Mouse (Mus musculus) retina, embryonic 14.5 days (tissue): ENCODE results near the gene Macrod2.

Experiments
- DNase-seq: peaks from one replicate; pipeline ENCODE4 v3.0.0-alpha.2; 2015; ENCODE audit warnings: low spot score

Macrod2 gene

DNA sequence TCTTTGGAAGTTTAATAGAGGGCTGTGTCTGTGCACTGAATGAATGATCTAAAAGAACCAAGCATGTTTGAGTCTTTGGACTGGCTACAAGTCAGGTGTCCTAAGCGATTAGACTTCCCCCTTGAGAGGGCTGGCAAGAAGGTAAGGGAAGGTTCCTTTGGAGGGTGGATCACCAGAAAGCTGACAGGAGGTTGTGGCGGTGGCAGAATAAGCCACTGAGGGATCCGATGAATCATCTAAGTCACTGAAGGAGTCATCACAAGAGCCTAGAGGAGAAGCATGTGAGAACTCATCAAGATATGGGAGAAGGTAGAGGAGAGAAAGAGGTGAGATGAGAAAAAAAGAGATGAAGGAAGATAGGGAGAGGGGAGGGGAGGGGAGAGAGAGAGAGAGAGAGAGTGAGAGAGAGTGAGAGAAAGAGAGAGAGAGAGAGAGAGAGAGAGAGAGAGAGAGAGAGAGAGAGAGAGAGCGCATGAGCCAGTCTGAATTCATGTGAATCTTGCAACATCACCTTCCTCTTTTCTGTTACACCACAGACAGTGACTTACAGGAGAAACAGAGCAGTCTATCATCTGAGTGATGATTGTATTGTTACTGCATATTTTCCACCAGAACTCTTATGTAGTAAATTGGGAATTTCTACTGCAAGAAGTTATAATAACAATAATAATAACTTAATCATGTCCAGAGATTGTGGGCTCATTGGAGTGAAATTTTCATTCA is 398.9 kb downstream of the Macrod2 start:
- DNase-seq: no peak

DNA sequence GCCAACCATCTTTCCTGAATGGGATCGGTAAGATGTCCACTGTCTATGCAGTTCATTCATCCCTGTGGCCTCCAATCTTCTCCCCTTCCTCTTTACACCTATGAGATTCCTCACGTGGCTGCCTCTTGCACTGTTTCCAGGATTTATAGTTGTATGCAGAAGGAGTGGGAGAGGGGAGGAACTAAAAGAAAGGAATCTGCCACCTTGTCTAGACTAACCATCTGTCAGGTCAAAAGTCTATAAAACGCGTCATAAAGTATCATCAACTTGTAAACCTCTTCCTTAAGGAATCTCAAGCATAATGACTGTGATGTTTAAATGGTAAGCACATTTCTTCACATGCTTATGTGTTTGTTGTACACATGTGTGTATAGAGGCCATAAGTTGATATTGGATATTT is 416.6 kb downstream of the Macrod2 start:
- DNase-seq: no peak

DNA sequence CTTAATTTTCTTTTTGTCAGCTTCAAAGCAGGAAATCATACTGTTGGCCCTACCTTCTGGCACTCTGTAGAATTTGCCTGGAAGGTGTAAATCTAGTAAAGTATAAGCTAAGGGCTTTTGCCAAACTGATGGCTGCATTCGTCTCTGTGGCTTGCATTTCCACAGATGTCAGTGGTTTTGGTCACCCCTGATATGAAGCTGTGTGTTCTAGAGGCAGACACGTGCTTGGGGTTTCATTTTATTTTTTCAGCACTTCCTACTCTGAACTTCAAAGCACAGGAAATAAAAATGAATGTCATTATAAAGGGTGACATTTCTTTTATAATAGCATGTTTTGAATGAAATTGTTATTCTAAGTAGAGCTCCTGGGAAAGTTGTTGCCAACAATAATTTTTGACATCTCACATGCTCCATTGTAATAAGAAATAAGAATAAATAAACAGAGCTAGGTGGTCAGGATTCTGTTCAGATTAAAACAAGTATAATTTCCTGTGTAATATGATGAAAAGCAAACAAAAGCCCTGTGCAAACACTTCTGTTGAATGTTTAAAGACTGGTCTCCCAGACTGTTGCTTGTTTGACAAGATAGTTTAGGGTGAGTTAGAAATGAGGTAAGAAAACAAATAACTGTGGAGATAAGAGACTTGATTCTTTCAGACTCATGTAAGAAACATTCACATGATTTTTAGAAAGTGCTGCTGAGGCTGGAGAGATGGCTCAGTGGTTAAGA is 424.4 kb downstream of the Macrod2 start:
- no peak for DNase-seq

DNA sequence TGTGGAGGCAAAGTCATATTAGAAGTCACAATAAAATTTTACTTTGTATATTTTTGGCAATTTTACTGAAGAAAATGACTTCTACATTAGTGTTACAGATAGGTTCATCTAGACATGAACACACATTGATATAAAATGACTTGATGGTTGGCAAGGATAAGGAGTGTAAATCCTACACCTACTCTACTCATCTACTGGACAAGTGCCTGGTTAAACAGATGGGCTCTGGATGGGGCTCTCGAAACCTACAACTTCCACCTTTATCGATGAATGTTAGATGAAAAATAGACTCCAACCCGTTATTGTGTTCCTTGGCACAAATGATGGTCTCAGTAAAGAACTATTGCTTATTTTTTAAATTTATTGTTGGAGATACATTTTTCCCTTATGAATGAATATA is 427.3 kb downstream of the Macrod2 start:
- DNase-seq: no peak

DNA sequence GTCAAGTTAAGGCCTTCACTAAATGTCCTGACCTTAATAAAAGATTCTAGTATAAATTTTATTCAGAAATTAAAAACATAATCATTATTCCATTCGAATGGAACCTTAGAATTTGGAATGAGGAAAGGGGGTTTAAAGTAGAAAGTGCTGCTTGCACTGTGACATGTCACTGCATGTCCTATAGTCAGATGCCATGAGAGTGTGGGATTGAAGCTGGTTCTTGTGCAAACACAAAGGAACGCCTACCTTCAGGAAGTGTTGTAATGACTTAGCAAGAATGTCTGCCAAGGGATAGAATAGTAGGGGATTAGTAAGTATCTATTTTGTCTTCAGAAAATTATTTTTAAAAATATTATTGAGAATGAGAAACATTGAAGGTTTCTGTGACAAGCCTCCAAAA is 431.1 kb downstream of the Macrod2 start:
- no peak for DNase-seq

DNA sequence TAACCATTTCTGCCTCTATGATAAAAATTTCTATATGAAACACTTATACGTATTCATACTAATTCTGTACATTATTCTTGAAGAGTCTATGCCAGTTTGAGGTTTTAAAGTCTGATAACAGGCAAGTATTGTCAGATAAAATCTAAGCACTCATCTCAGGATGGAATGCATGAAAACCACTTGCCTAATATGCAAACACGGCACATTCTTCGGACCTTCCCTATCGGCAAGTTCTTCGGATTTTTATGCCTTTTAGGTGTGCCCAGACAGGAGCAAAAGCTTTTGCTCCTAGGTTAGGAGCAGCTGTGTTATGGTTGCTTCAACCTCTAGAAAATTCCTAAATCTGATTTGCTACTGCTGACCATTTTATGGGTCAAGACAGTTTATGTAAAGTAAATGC is 433.8 kb downstream of the Macrod2 start:
- DNase-seq: no peak

DNA sequence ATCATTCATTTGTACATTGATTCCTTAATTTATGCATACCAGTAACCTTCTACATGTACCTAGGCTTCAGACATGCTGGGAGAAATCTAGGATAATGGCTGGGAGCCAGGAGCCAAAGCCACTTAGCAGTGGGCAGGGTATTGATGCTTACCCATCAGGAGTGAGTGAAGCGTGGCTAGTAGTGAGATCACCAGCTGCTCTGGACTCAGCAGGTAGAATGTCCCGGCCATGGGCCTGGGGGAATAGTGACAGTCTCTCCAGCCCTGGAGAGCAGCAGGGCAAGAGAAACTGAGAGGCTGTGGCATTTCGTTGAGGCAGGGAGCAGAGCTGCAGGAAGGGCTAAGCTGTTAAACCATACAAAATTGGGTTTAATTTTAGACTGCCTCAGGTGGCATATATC is 435.0 kb downstream of the Macrod2 start:
- no peak for DNase-seq

DNA sequence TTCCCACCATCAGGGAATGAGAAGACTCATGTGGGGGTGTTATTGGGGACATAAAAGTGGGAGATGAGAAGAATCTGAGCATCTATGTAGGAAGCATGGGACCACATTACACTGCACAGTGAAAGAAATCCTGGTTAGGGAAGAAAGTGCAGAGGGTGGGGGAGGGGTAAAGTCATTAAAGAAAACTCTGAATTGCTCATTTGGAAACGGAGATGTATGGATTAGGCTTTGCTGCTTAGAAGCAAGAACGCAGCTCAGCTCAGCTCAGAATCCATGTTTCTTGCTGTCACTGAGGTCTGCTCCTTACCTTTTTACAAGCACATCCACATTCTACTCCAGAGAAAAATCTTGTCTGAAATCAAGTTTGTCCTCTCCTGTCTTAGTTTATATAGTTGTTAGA is 444.3 kb downstream of the Macrod2 start:
- DNase-seq: peak; percentile 16

DNA sequence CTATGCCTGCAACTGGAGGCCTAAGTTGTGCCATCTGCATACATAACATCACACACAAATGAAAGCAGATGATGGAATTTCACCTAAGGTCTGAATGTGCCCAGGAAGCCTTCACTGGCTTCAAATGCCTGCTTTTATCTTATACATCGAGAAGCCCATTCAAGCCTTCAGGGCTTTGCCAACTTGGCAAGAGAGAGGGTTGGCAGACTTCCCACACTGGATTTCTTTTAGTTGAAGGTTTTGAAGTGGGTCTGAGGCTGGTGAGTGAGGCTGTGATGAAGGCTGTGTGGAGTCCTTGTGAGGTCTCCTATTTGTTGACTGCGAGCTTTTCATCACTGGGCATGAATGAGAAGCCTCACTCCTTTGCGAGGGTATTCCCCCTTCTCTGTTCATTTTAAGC is 444.8 kb downstream of the Macrod2 start:
- no peak for DNase-seq

DNA sequence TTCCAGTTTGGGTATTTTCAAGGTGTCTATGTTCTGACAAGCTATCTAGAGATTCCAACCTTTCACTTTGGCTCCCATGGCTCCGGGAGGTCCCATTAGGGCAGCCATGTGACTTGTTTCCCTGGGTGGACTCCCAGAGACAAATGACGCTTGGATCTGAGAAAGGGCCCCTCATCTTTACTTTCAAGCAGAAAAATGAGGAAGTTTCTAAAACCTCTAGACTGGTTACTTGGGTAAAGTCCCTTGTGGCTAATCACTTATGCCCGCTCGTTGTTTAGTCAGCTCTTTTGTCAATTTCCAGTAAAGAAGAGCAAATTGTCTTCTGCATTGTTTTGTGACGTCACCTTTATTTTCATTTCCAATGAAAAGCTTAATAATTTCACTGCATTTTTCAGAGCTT is 448.9 kb downstream of the Macrod2 start:
- DNase-seq: no peak

DNA sequence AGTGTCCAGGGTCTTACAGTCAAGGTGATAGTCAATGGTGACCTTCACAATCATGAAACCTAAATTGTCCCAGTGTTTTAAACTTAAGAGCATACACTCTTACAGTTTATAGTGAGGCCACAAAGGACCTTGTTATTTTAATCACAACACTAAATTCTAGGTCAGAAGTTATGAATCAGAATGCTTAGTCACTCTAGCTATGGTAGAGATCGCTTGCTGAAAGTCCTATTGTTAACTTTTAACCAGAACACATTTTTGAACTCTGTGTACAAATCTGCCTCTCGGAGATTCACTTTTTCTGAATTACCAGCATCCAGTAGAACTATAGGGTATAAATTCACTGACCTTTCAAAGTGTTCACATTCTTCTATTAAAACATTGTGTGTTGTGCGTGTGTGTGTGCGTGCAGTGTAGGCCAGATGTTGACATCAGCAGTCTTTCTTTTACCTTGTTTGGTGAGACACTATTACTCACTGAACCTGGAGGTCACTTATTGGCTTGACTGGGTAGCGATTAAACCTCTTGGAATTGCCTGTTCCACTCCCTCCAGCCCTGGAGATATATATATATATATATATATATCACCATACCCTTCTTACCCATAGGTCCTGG is 452.8 kb downstream of the Macrod2 start:
- DNase-seq: no peak

DNA sequence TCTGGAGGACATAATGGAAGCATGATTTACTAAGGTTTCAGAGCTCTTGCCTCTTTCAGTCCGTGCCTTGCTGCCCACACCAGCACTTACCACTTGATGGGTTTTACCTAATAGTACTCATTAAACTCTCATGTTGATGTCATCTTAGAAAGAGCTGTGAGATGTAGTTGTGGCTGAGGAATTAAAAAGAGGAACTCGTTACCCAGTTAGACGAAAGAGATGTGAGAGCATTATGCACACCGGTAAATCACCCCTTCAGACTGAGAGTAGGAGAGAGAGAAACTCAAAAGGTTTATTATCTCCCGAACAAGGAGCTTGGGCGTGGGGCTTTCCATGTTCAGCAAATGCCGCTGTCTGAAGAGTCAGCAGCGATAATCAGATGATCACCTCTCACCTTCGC is 458.4 kb downstream of the Macrod2 start:
- no peak for DNase-seq

DNA sequence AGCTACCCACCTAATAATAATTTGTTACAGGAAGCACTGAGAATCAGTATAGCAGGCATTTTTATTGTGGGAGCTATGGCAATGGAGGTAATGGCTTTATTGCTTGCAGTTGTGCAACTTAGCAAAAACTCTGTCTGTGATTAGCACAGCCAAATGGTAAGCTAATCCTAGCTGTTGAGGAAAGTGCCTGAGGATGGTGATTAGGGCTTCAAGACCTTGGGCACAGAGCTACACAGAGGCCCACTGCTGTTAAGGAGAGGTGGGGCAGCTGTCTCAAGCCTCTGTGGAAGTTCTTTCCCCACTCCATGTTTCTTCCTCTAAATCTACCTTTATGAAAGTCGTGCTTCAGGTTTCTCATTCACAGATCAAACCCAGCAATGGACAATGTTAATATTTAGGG is 466.2 kb downstream of the Macrod2 start:
- DNase-seq: no peak

DNA sequence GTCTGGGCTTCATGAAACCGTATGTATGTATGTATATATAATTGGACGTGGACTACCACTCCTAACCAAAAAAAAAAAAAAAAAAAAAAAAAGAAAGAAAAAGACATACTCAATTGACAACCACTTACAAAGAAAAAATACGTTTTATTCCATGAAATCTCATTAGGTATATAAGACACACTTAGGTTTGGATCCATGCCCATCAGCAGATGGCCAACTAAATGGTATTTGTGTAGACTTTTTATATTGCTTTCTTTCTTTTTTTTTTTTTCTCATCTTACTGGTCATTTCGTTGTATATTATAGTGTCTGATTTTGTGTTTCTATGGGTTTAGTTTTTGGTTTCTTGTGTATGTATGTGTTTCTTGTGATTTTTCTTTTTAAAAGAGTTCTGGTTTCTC is 467.6 kb downstream of the Macrod2 start:
- DNase-seq: no peak

DNA sequence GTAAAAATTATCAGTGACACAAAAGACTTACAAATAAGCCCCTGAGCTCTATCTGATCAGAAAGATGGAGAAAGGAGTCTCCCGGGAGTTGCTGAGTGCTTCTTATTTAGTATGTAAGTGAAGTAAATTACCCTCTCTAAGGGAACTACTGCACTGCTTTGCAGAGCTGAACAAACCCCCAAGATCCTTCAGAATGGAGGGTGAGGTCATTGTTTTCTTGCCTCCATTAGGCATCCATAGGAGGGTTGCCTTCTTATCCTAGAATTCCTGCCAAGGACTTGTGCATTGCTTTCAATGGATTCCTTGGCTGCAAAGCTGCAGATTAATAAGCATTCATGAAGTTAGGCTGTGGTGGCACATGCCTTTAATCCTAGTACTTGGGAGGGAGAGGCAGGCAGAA is 470.5 kb downstream of the Macrod2 start:
- no peak for DNase-seq

DNA sequence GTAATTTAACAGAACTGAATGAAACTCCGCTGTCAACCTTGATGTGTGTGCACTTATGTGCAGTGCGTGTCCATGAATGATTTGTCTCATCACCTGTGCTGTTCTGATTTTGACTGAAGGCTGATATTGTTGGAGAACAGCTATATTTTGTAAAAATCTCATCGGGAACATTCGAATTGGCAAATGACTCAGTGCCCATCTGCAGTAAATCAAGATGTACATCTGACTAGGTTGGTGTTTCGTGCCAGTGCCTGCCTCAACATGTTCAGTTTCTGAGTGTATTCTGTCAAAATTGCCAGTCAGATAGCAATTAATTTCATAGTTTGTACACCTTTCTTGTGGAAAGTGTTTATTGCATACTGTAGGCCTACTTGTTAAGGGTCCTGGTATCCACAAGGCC is 472.0 kb downstream of the Macrod2 start:
- DNase-seq: no peak

DNA sequence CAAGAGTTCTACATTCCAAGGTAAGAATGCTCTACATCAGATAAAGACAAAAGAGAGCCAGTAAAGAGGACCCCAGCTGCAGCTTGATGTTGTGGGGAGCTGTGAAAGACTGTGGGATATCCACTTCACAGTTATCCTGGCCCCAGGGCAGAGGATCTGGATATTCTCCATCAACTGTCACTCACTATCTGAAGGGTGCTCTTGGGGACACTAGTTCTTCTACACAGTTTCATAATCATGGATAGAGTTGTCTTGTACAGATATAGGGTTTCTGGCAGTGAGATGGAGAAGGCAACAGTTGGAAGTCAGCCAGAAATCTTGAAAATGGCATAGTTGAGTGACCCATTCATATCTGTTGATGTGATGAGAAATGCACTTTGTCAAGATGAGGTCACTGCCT is 490.1 kb downstream of the Macrod2 start:
- DNase-seq: no peak

DNA sequence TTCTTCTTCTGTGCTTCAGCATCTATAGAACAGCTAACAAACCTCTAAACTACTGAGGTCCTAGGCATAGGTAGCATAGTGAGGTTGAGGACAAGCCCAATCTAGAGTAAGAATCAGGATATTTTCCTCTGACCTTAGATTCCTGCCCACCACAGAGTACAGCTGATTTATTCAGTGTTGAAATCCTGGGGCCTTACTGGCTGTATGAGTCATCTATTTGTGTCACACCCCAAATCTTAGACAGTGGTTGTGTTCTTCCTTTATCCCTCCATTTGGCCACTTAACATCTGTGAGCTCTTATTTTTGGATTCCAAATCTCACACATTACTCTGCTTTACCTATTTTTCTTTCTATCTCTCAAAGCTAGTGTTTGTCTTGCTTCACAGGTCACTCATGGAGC is 495.6 kb downstream of the Macrod2 start:
- no peak for DNase-seq

DNA sequence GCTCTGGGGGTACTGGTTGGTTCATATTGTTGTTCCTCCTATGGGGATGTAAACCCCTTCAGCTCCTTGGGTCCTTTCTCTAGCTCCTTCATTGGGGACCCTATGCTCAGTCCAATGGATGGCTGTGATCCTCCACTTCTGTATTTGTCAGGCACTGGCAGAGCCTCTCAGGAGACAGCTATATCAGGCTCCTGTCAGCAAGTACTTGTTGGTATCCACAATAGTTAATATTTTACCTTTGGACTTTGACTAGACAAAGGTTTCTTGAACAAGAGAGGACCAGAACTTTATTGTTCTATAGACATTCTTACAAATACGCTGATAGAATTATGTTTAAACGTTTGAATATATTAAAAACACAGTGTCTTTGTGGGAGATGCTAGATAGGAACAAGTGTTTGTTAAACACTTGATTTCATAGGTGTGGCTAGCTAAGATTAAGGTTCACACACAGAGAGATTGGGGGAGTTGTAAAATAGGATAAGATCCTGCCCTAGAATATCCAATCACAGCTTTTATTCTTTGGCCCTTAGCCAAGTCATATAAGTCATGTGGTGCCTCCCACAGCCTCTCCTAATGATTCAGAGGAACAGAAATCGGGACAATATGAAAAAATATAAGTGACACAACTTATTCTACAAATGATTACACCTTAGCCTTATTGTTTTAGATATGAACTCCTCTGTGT is 501.4 kb downstream of the Macrod2 start:
- DNase-seq: no peak

DNA sequence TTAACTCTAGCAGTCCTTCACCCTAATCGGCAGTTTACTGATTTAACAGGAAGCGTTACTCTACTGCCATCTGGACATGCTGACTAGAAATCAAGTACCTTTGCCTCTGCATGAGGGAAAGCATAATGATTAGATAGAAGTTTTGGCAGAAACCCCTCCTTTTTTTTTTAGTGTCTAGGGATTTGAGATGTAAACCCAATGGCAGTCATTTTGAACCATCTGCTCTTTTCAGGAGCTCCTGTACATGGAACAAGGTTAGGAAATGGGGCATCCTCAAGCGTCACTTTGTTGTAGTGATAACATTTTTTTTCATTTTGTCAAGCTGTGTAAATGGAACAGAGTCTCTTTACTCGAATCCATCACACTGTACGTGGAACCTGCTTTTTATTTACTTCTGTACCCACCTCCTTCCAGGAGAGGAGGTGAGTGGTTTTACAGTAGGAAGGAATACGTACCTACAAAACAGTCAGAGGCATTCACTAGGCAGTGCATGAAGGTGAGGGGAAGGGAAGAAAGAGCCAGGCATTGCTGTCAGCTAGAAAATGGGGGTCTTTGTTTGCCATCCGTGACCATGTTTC is 503.4 kb downstream of the Macrod2 start:
- no peak for DNase-seq

DNA sequence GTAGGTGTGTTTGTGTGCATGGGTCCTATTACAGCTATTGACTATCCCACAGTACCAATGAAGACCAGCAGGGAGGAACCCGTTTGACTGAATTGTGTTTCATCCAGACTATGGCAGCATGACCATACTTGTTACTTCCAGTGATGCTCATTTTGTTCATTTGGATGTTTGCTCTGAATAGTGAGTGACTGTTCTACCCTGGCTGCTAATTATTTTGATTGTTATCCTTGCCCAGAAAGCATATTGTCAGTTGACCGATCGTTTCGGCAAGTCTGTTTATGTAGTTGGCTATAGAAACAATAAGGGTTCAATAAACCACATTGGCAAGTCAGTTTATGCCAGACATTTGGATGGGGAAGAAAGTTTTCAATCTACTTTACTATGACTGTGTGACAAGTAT is 510.2 kb downstream of the Macrod2 start:
- peak; percentile 60 for DNase-seq

DNA sequence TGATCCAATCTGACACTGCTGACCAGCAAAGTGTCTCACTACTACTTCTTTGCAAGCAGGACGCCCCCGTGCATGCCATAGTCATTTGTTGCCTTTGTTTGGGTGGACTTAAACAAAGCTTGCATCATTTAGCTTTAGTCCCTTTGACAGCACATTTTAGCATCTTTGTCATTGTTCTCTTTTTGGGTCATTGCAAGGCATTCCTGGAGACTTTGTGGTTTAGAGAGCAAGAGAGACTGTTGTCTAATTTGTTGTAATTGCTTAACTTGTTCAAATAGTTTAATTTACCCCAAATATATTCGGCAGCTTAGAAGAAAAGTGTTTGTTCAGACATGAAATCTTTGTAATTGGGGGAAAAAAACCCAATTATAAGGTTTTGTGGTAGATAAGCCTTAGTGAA is 511.0 kb downstream of the Macrod2 start:
- DNase-seq: peak; percentile 58

DNA sequence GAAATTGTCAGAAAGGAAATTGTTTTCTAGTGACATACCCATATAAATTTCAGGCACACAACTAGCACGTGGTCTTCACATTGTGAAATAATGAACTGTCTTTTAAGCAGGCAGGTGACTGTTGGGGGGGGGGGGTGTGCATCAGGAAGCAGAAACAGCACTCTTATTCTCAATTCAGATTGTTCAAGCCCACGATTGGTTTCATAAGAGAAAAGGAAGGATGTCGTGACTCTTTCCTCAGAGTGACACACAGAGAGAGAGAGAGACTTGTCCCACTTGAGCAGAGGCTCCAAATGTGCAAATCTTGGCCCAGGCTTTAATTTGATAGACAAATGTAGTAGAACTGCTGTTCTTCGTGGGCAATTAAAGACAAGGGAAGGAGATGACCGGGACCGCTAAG is 516.4 kb downstream of the Macrod2 start:
- no peak for DNase-seq
